Mouse (Mus musculus): ENCODE data around the gene B3gntl1. TPM values are rescaled to one million over a fixed set of nuclear protein-coding genes. Genes with fewer than 3 reads are reported as not detected.

B3gntl1 gene
- polyA plus RNA-seq, 1 experiment, result 13.5 TPM

- H3K4me3 ChIP-seq (ENCODE audit: low read depth, low read length), result no peak overlapping the region
- H3K27me3 ChIP-seq (ENCODE audit: control insufficient read depth, insufficient read depth, low read length, poor library complexity, severe bottlenecking), result no peaks in the 10 kb centered on the region
- no peak overlapping the region for H3K9ac ChIP-seq (ENCODE audit: low read depth, poor library complexity, severe bottlenecking)
- no peak for TF ChIP-seq POLR2A (IDR thresholded peaks at IDR 0.05; ENCODE audit: insufficient read depth, low read length)
- TF ChIP-seq EP300 (IDR thresholded peaks at IDR 0.05; ENCODE audit: insufficient read depth, low read depth, low read length), result no peak
- TF ChIP-seq CTCF (IDR thresholded peaks at IDR 0.05; ENCODE audit: low read depth, low read length), result no peak
- no peak overlapping the region for H3K27ac ChIP-seq (ENCODE audit: insufficient read depth, low read length)
- no peaks in the 10 kb centered on the region for H3K36me3 ChIP-seq (ENCODE audit: control insufficient read depth, insufficient read depth, low read length, poor library complexity, severe bottlenecking)
- no peaks in the 10 kb centered on the region for H3K9me3 ChIP-seq (replicated peaks; ENCODE audit: control insufficient read depth, insufficient read depth, low read length, poor library complexity, severe bottlenecking)
- no peaks in the 10 kb centered on the region for H3K4me1 ChIP-seq (ENCODE audit: control insufficient read depth, insufficient read depth, low read length)
Measured at GRCm38 (mm10) chr11:121688024-121688423, 15.1 kb upstream of the B3gntl1 start.

- H3K36me3 ChIP-seq (ENCODE audit: control insufficient read depth, insufficient read depth, low read length, poor library complexity, severe bottlenecking), result no peaks in the 10 kb centered on the region
- H3K27me3 ChIP-seq (ENCODE audit: control insufficient read depth, insufficient read depth, low read length, poor library complexity, severe bottlenecking), result no peaks in the 10 kb centered on the region
- H3K9me3 ChIP-seq (replicated peaks; ENCODE audit: control insufficient read depth, insufficient read depth, low read length, poor library complexity, severe bottlenecking), result no peaks in the 10 kb centered on the region
- H3K27ac ChIP-seq (ENCODE audit: insufficient read depth, low read length), result no peak overlapping the region
- TF ChIP-seq CTCF (IDR thresholded peaks at IDR 0.05; ENCODE audit: low read depth, low read length) (no peak), EP300 (IDR thresholded peaks at IDR 0.05; ENCODE audit: insufficient read depth, low read depth, low read length) (no peak), POLR2A (IDR thresholded peaks at IDR 0.05; ENCODE audit: insufficient read depth, low read length) (no peak)
- no peaks in the 10 kb centered on the region for H3K4me1 ChIP-seq (ENCODE audit: control insufficient read depth, insufficient read depth, low read length)
- H3K9ac ChIP-seq (ENCODE audit: low read depth, poor library complexity, severe bottlenecking), result no peak overlapping the region
- no peak overlapping the region for H3K4me3 ChIP-seq (ENCODE audit: low read depth, low read length)
Measured at GRCm38 (mm10) chr11:121686674-121687073, 13.7 kb upstream of the B3gntl1 start.

- H3K4me1 ChIP-seq (ENCODE audit: control insufficient read depth, insufficient read depth, low read length), result no peaks in the 10 kb centered on the region
- H3K27ac ChIP-seq (ENCODE audit: insufficient read depth, low read length), result no peak overlapping the region
- no peak overlapping the region for H3K9ac ChIP-seq (ENCODE audit: low read depth, poor library complexity, severe bottlenecking)
- TF ChIP-seq CTCF (IDR thresholded peaks at IDR 0.05; ENCODE audit: low read depth, low read length) (no peak), EP300 (IDR thresholded peaks at IDR 0.05; ENCODE audit: insufficient read depth, low read depth, low read length) (no peak)
- no peaks in the 10 kb centered on the region for H3K36me3 ChIP-seq (ENCODE audit: control insufficient read depth, insufficient read depth, low read length, poor library complexity, severe bottlenecking)
- H3K4me3 ChIP-seq (ENCODE audit: low read depth, low read length), result no peak overlapping the region
- H3K27me3 ChIP-seq (ENCODE audit: control insufficient read depth, insufficient read depth, low read length, poor library complexity, severe bottlenecking), result no peaks in the 10 kb centered on the region
- no peaks in the 10 kb centered on the region for H3K9me3 ChIP-seq (replicated peaks; ENCODE audit: control insufficient read depth, insufficient read depth, low read length, poor library complexity, severe bottlenecking)
Measured at GRCm38 (mm10) chr11:121686091-121686490, 13.1 kb upstream of the B3gntl1 start.

- no peaks in the 10 kb centered on the region for H3K9me3 ChIP-seq (replicated peaks; ENCODE audit: control insufficient read depth, insufficient read depth, low read length, poor library complexity, severe bottlenecking)
Measured at GRCm38 (mm10) chr11:121685491-121686001, 12.6 kb upstream of the B3gntl1 start.

GRCm38 (mm10) chr11:121683243-121683642, 10.3 kb upstream of the B3gntl1 start:
- H3K4me1 ChIP-seq (ENCODE audit: control insufficient read depth, insufficient read depth, low read length), result no peaks in the 10 kb centered on the region
- no peaks in the 10 kb centered on the region for H3K27me3 ChIP-seq (ENCODE audit: control insufficient read depth, insufficient read depth, low read length, poor library complexity, severe bottlenecking)
- no peak overlapping the region for H3K9ac ChIP-seq (ENCODE audit: low read depth, poor library complexity, severe bottlenecking)
- TF ChIP-seq CTCF (IDR thresholded peaks at IDR 0.05; ENCODE audit: low read depth, low read length) (no peak), EP300 (IDR thresholded peaks at IDR 0.05; ENCODE audit: insufficient read depth, low read depth, low read length) (no peak), POLR2A (IDR thresholded peaks at IDR 0.05; ENCODE audit: insufficient read depth, low read length) (no peak)
- no peaks in the 10 kb centered on the region for H3K9me3 ChIP-seq (replicated peaks; ENCODE audit: control insufficient read depth, insufficient read depth, low read length, poor library complexity, severe bottlenecking)
- H3K4me3 ChIP-seq (ENCODE audit: low read depth, low read length), result no peak overlapping the region
- H3K36me3 ChIP-seq (ENCODE audit: control insufficient read depth, insufficient read depth, low read length, poor library complexity, severe bottlenecking), result no peaks in the 10 kb centered on the region
- H3K27ac ChIP-seq (ENCODE audit: insufficient read depth, low read length), result no peak overlapping the region

More at GRCm38 (mm10) chr11:121685491-121686001, 12.6 kb upstream of the B3gntl1 start:
- Histone ChIP-seq H3K4me3 (ENCODE audit: low read depth, low read length) (no peak overlapping the region), H3K27me3 (ENCODE audit: control insufficient read depth, insufficient read depth, low read length, poor library complexity, severe bottlenecking) (no peaks in the 10 kb centered on the region), H3K27ac (ENCODE audit: insufficient read depth, low read length) (no peak overlapping the region), H3K4me1 (ENCODE audit: control insufficient read depth, insufficient read depth, low read length) (no peaks in the 10 kb centered on the region), H3K9ac (ENCODE audit: low read depth, poor library complexity, severe bottlenecking) (no peak overlapping the region), H3K36me3 (ENCODE audit: control insufficient read depth, insufficient read depth, low read length, poor library complexity, severe bottlenecking) (no peaks in the 10 kb centered on the region)
- TF ChIP-seq POLR2A (IDR thresholded peaks at IDR 0.05; ENCODE audit: insufficient read depth, low read length), result no peak
- TF ChIP-seq EP300 (IDR thresholded peaks at IDR 0.05; ENCODE audit: insufficient read depth, low read depth, low read length), result no peak
- TF ChIP-seq CTCF (IDR thresholded peaks at IDR 0.05; ENCODE audit: low read depth, low read length), result no peak

GRCm38 (mm10) chr11:121680750-121681149, 7.8 kb upstream of the B3gntl1 start:
- no peak overlapping the region for H3K27ac ChIP-seq (ENCODE audit: insufficient read depth, low read length)
- TF ChIP-seq CTCF (IDR thresholded peaks at IDR 0.05; ENCODE audit: low read depth, low read length) (peak; percentile 13), POLR2A (IDR thresholded peaks at IDR 0.05; ENCODE audit: insufficient read depth, low read length) (no peak), EP300 (IDR thresholded peaks at IDR 0.05; ENCODE audit: insufficient read depth, low read depth, low read length) (no peak)
- H3K36me3 ChIP-seq (ENCODE audit: control insufficient read depth, insufficient read depth, low read length, poor library complexity, severe bottlenecking), result no peaks in the 10 kb centered on the region
- no peak overlapping the region for H3K4me3 ChIP-seq (ENCODE audit: low read depth, low read length)
- no peak overlapping the region for H3K9ac ChIP-seq (ENCODE audit: low read depth, poor library complexity, severe bottlenecking)
- no peaks in the 10 kb centered on the region for H3K27me3 ChIP-seq (ENCODE audit: control insufficient read depth, insufficient read depth, low read length, poor library complexity, severe bottlenecking)
- H3K9me3 ChIP-seq (replicated peaks; ENCODE audit: control insufficient read depth, insufficient read depth, low read length, poor library complexity, severe bottlenecking), result peaks cover 4% of the 10 kb centered on the region; the same call in 1 of the 2 replicates
- H3K4me1 ChIP-seq (ENCODE audit: control insufficient read depth, insufficient read depth, low read length), result no peaks in the 10 kb centered on the region

Measured in ES-Bruce4 (cell line).